Mouse (Mus musculus): ENCODE data around the gene Ddah2.
A peak's percentile ranks its signal among the peaks of the same experiment; 100 is the strongest.
"Not testable (repeated sequence)": the region's sequence is repeated elsewhere in the genome, so short reads cannot be mapped to it uniquely, and the experiment has no call there.

The Ddah2 gene

DNA sequence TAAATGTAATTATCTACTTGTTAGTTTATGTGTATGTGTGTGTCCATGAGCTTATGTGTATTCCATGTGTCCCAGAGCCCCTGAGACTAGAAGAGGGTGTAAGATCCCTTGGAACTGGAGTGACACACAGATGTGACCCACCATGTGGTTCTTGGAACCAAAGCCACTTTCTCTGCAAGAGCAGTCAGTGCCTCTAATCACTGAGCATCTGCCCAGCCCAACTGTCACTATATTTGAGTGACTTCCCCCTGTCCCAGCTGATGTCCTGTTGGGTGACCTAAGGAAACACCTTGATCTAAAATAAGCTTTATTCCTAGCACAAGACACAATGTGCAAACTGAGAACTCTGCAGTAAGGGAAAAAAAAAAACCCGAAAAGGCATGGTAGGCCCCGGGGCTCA, 30.5 kb upstream of the Ddah2 start:
- no peak for DNase-seq

DNA sequence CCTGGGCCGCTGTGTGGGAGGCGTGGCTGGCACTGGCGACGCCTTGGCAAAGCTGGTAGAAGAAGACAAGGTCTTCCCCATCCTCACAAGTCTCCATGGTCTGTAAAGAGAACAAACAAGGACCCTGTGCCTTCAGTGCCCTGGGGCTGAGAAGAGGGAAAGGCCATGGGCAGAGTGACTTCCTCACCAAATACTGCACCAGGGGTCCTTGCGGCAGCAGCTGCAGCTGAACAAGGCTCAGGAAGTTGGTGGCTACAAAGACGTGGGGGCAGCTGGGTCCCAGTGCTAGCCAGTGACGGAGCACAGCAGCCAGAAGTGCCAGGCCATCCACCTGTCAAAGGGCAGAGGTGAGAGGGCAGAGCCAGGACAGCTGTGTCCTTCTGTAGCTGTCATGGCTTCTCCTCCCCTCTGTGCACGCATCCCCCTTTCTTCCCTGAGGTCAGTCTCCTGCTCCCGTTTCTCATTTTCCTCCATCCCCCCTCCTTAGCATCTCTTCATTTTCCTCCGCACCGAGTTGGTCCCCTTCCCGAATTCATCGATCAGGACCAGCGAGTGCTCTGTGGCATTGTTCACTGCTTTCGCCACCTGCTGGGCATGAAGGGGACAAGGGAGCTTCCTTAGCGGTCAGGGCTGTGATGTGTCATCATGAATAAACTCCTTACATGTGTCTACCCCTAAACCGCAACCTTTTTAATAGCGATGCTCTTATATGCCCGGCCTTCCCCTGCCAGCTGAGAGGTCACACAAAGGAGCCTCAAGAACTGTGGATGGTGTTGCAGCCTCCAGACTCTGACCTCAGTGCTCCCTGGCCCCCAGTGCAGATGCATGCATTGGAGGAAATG, 28.9 kb upstream of the Ddah2 start:
- peak; percentile 13 for DNase-seq

DNA sequence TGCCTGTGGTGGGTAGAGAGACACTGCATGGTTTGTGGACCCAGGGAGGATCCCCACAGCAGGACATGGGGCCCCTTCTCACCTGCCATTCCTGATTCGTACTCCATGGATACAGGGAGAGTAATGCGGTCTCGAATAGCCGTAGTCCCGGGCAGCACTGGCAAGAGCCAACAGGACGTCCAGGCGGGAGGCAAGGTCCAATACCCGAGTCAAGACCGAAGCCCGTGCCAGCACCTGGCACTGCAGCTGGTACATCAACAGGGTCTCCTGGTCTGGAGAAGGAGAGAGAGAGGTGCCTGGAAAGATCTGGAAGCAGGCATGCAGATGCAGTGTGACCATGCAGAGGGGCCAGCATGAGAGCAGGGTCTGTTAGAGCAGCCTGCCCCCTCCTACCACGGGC, 27.6 kb upstream of the Ddah2 start:
- DNase-seq, result no peak

DNA sequence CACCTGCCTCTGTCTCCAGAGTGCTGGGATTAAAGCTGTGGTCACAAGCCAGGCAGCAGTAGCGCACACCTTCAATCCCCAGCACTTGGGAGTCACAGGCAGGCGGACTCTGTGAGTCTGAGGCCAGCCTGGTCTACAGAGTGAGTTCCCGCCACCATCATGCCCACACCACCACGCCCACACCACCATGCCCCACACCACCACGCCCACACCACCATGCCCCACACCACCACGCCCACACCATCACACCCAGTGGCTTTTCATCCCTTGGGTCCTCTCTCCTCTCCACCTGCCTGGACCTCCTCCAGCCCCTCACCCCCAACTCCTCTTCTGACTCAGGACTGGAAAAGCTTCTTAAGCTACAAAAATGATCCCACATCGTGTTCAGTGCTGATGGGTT, 27.0 kb upstream of the Ddah2 start:
- no peak for DNase-seq

DNA sequence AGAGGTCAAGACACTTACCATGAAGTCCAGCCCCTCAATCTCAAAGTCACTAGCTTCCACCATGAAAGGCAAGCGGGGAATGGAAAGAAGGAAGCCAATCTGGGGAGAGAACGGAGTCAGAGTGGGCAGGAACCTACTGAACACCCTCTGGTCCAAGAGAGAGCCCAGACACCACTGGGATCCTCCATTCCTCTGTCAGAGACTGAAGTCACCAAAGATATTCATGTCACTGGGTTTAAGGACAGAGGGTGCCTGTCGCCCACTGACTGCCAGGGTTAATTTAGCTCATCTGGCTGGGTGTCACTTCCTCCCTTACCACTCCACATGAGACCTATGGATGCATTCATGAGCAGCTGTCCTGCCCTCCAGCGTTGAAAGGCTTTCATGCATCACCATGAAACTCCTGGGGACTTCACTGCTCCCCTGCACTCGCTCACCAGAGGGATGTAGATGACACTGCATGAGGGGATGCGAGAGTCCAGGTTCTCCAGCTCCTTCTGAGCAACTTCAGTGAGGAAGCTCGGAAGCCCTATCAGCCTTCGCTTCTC, 26.4 kb upstream of the Ddah2 start:
- DNase-seq, result no peak

DNA sequence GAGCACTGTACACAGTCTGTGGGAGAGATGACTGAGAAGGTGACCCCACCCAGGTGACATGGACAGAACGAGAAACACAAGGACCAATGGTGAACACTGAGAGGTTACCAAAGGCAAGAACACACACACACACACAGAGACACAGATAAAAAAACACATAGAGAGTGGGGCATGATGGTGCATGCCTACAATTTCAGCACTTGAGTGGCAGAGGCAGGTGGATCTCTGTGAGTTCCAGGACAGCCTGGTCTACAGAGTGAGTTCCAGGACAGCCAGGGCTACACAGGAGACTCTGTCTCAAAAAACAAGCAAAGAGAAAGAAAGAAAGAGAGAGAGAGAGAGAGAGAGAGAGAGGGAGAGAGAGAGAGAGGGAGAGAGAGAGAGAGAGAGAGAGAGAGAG, 25.1 kb upstream of the Ddah2 start:
- not testable (repeated sequence) for DNase-seq

DNA sequence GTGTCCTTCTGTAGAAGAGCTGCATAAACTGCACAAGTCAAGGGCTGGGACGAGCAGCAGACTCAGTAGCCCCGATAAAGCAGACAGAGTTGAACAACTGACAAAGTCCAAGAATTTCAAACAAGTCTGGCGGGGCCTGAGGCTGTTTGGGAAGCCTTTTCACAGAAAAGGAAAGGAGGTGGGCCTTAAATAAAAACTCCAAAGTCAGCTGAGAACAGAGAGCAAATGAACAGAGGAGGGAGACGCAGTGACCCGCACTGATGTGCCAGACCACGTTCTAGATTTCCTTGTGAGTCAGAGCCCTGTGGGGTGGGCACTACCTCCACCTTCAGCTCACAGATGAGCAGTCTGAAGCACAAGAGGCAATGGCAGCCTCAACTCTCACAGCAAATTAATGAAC, 23.9 kb upstream of the Ddah2 start:
- no peak for DNase-seq

DNA sequence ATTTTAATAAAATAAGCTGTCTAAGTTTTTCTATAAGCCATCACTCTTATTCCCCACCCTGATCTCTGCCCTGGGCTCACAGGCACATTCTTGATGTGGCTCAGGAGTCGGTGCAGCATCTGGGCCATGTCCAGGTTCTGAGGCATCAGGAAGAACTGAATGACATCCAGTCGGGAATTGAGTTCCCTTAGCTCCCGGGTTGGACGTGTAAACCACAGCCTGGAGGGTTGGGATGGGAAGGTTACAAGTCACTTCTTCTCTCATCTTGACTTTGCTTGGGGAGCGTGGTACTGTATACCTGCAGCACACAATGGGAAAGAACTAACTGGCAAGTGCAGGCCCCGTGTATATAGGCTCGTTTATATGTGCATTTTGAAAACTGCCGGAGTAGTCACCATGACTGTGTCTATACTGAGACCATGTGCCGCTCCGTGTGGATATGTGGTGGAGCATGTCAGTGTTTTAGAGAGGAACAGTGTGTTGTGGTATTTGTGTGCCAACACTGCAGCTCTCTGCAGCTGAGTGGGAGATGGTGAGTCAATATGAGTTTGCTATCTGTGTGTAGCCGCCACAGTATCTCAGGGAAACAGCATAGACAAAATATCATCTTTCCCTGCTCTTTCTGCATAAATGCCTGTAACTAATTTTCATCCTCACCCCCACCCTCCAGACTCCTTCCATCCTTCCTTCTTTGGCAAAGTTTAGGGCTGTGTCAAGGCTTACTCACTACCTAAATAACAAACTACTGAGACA, 19.5 kb upstream of the Ddah2 start:
- no peak for DNase-seq

DNA sequence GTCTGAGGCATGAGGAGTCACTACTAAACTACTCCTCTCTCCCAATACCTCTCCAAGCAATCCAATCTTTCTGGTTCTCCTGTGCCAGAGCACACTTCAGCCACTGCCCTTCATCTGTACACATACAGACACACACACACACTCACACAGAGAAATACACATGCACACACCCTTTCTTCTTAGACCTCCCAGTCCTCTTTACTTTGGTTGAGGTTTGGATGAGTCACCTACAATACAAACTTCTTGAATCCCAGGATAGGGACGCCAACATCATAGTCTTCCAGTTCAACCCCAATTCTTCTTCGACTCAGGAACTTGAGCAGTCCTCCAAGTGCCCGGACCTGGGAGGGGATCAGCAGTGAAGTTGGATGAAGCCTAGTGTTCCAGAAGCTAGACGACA, 15.0 kb upstream of the Ddah2 start:
- no peak for DNase-seq

DNA sequence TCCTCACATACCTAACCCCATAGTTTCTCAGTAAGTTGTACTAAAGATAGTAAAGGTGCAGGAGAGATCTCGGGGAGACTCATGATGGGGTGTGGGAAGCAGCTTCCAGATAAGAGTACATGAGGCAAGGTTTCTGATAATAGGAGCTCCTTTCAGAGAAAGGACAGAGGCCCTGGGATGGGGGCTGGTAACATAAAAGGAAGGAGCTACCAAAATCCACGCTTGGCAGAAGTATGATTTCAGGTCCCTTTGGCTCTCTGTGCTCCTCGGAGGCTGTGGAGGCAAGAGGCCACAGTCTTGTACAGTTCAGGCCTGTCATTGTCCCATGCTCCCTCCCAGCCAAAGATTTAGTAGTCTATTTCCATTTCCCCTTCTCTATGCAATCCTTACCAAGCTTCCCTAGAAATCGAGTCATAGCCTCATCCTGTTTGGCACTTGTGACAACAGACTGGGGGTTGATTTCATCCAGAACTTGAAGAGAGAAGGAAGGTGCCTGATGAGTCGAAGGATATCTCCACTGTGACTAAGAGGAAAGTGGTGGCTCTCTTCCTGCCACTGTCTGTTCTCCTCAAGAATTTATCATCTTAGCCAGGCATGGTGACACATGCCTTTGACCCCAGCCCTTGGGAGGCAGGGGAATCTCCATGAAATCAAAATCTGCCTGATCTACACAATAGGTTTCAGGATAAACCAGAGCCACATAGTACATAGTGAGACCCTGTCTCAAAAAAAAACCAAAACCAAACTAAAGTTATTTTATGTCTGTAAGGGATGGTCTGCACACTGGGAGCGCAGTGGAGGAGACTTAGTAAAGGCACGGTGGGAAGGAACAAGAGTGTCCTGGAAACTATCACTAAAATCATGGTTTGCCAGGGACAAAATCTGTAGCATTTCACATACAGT, 13.7 kb upstream of the Ddah2 start:
- peak; percentile 72 for DNase-seq

DNA sequence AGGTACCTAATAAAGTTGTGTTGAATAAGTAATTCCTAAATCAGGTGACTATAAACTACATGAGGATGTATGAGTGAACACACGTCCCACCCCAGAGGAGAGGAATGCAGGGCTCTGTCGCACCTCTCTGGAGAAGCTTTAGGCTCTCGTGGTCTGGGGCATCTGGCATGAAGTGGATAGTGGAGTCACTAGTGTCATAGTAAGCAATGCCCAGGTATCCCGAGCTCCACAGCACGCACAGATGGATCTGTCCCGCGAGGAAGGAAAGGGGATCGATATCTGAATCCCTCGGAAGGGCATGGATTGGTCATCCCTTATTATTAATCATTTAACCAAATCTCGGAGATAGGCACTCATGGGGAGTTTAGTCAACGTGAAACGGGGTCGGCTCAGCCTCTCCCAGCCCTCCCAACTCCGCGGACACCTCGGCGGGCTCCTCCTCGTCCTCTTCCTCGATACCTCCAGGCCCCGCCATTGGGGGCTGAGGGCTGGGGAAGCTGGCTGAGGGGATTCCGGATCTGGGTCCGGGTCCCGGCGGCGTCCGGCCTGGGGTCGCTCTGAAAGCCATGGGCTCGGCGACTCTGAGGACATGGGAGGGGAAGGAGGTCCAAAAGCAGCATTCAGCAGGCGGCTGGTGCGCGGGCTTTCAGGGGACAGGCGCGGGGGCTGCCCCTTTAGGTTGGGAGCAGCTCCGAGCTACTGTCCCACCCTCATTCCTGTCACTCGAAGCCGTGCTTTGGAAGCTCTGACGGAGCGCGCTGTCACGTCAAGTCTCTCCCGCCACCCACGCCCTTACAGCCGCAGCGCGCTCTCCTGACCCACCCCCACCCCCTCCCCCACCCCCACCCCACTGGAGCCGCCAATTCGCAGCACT, 12.8 kb upstream of the Ddah2 start:
- peak; percentile 30 for DNase-seq

DNA sequence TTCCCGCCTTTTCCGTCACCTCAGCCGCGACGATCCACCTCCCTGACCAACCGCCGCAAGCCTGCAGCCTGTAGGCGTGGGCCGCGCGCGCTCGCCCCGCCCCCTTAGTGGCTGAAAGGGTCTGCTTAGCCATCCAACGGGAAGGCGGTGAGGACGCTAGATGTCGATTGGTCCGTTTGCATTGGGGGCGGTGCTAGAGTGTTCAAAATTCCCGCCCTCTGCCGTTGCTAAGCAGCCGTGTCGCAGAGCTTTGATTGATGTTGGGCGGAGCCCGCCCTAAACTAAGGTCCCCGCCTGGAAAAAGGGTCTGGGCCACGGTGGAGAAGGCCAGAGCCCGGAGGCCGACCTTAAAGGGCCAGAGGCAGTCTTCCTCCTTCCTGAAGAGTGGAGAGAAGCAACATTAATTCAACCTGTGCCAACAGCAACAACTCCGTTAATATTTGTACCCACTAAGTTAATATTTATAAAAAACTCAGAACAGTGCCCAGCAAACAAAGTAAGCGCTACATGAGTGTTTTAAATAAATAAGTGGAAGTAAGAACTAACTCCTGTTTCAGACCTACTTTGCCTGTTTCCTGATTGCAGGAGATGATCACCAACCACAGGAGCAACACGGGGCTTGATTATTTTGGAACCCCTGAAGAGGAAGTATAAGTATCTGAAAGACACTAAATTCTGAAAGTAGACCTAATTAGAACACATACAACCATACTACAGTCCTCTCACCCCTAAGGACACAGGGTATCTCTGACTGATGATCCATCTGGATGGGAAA, 12.0 kb upstream of the Ddah2 start, which contains the start of gene Msh5:
Gene Msh5, minus strand, starts transcription at position 65 of the 775 bp plus-strand sequence.
- peak; percentile 99 for DNase-seq

DNA sequence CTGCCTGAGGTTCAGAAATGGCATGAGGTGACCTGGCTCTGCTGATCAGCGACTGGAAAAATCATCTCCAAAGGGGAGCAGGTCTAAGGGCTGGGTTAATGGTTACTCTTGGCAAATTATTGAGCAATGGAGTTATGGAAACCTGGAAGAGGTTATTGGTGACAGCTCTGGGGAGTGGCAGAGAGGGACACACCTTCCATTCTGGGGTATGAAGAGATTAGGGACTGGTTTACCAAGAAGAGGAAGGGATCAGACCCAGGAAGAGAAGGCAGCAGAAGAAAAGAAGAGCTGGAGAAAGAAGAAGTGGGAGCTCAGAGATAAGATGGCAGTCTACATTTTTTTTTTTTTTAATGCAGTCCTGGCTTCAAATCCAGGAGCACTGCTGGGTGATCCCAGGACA, 11.1 kb upstream of the Ddah2 start:
- peak; percentile 40 for DNase-seq

DNA sequence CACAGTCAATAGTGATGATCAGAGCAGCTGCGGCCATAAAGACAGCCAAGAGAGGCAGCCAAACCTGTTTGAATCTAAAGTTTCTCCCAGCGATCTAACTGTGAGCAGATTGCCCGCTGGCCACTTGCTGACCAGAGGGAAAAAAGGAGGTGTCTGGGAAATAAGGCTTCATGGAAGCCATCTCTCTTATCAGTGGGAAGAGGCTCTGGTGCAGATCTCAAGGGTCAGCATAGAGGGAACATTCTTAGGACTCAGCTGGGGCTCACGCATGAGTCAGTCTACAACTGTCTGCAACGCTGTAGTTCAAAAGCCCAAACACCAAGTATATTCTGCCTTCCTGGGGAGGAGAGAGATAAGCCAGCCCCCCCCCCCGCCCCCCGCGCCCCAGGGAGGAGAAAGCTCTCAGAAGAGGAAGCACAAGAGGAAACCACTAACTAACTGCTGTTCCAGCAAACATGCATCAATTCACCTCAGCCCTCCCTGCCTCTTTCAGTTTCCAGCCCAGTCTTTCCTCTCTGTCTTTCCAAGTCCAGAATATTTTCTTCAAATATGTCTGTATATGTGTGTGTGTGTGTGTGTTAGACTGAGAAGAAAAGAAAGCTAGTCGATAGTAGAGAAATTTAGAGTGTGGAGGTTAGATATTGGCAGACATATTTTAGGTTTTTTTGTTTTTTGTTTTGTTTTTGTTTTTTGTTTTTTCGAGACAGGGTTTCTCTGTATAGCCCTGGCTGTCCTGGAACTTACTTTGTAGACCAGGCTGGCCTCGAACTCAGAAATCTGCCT, 10.5 kb upstream of the Ddah2 start:
- DNase-seq, result peak; percentile 80

DNA sequence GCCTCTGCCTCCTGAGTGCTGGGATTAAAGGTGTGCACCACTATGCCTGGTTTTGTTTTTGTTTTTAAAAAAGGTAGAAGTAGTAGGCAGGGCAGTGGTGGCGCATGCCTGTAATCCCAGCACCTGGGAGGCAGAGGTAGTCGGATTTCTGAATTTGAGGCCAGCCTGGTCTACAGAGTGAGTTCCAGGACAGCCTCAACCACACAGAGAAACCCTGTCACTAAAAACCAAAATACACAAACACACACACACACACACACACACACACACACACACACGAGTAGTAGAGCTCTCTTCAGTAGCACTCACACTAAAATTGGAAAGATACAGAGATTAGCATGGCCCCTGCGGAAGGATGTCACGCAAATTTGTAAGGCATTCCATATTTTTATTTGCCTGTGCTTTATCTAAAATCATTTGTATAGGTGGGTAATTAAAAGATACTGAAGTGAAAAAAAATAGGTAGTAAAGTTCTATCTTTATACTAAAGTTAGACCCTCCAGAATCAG, 9.8 kb upstream of the Ddah2 start:
- DNase-seq, result no peak

DNA sequence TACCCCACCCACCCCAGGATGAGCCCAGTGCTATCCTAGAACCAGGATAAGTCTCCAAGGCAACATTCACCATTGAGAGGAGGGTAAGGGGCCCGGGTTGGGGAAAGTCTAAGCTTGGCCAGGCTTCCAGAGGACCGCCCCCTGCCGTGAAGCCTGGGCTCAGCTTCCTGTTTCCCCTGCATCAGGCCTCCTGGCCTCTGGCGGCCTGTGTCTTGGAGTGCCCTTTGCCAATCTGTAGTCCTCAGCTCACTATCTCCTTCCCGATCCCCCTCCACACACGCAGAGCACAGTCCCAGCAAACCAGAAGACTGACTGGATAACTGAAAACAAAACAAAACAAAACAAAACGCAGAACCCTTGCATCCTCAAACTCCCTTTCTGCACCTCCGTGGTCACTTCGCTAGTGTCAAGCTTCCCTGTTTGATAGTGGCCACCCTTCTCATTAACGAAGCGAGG, 9.2 kb upstream of the Ddah2 start, which contains the start of gene Clic1:
Gene Clic1, plus strand, starts transcription at position 406 of the 456 bp plus-strand sequence.
- DNase-seq, result peak; percentile 81

DNA sequence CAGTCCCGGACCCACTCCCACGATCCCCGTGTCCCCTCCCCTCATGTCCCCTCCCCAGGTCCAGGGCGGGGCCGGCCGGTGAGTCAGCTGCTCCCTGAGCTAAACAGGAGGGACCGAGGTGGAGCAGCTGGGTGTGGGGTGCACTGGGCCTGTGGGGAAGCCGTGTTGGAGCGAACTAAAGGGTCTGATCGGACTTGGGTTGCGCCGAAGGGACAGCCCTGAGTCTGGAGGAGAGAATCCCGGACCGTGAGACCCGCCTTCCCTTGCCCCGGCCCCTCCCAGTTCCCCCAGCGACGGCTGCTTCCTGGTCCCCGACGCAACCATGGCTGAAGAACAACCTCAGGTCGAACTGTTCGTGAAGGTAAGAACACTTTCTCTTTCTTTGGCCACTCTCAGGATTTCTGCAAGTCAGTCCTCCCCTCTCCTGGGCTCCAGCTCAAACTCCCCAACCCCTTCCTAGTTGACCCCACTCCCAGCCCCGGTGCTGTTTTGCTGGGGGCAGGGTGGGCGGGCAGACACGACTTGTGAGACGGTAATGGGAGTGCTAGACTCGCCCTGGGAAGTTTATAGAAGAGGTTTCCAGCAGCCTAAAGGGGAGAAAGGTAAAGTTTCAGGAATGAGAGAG, 8.6 kb upstream of the Ddah2 start:
- DNase-seq, result peak; percentile 88

DNA sequence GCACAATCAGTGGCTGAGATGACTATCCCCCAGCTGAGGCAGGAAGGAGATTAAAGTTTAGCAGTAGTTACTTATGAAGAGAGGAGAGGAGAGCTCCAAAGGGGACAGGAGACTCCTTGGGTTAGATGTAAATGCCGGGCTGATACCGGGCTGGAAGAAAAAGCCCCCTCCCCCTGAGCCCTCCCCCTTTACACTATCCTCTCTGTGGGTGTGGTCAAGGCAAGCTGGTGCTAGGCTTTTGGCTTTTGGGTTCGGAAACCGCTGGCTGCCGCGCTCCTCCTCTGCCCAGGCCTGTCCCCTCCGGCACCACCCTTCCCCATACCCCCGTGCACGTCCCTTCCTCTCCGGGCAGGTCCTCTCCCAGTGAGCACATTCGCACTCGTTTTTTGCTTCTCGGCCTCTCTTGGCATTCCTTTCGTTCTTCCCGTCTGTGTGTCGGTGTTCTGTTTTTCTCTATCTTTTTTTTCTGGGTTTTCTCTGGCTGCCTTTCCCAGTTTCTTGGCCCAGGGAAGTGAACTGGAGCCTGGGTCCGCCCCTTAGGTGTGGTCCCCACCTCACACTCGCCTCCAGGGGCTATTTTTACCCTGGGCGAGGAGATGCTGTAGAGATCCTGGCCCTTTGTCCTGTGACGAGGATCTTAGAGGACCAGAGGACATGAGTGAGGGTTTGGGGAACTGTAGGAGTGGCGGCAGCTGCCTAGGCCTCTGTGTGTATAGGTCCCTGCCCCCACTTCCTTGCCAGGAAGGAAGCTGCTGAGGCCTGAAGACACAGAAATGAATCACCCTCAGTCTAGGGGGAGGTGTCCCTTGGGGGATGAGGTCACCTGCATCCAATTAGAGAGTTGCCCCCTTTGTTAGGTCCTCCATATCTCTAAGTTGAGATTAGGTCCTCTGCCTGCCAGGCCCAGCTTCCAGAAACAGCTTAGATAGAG, 7.4 kb upstream of the Ddah2 start:
- DNase-seq, result peak; percentile 77
